Mouse (Mus musculus) neural tube, embryonic 12.5 days (tissue): ENCODE data around the gene Zc3hav1l. TPM values are rescaled to one million over a fixed set of nuclear protein-coding genes. Genes with fewer than 3 reads are reported as not detected.
A peak's percentile ranks its signal among the peaks of the same experiment; 100 is the strongest.

ENCODE experiments used
- ATAC-seq: fragments of 200-750 bp; cut with Nextera tagmentation; 2 replicates; pipeline ENCODE4 v1.8.0; 2017; ENCODE audit warnings: low read depth, mild to moderate bottlenecking, moderate TSS enrichment, moderate library complexity; ENCODE audit not compliant: low FRiP score
- H3K27ac ChIP-seq: fragments of 300-500 bp; sonication (generic); 2 replicates; pipeline ENCODE4 v1.5.1; 2016
- H3K27me3 ChIP-seq: fragments of 300-500 bp; sonication (generic); replicated peaks from 2 replicates; pipeline ENCODE4 v1.6.1; 2016; ENCODE audit warnings: mild to moderate bottlenecking
- H3K36me3 ChIP-seq: fragments of 300-500 bp; sonication (generic); 2 replicates; pipeline ENCODE4 v1.6.1; 2016; ENCODE audit warnings: mild to moderate bottlenecking
- H3K4me1 ChIP-seq: fragments of 300-500 bp; sonication (generic); 2 replicates; pipeline ENCODE4 v1.6.1; 2016
- H3K4me2 ChIP-seq: fragments of 300-500 bp; sonication (generic); replicated peaks from 2 replicates; pipeline ENCODE4 v1.6.1; 2016; ENCODE audit warnings: mild to moderate bottlenecking
- H3K4me3 ChIP-seq: fragments of 300-500 bp; sonication (generic); 2 replicates; pipeline ENCODE4 v1.5.1; 2016
- H3K9ac ChIP-seq: fragments of 300-500 bp; sonication (generic); 2 replicates; pipeline ENCODE4 v1.6.1; 2016; ENCODE audit warnings: mild to moderate bottlenecking
- H3K9me3 ChIP-seq: fragments of 300-500 bp; sonication (generic); 2 replicates; pipeline ENCODE4 v1.6.1; 2016; ENCODE audit warnings: mild to moderate bottlenecking
- WGBS: fragments of 180-500 bp; shearing (Covaris S2); methylation state at CpG from one replicate; pipeline ENCODE4 v1.1.7; 2016; 5-methylcytosine and 5-hydroxymethylcytosine counted together
- polyA plus RNA-seq: library from polyadenylated mRNA; unstranded; fragments of >200 nt; fragmentation: Nextera tagmentation; extraction: Ambion mirVana; gene quantifications from 2 replicates; pipeline ENCODE4 v1.2.1, GENCODE M21; 2016

The Zc3hav1l gene
- polyA plus RNA-seq, 1 experiment from 2014 or later = 14.9 TPM

GRCm38 (mm10) chr6:38257506-38257905 lies 41.6 kb downstream of the Zc3hav1l start:
- ATAC-seq = no peak
- H3K9ac ChIP-seq = no peak overlapping the region
- H3K4me3 ChIP-seq = no peak overlapping the region
- WGBS = 95% methylated on average over 8 of the region's 8 CpGs
- H3K4me2 ChIP-seq = no peak overlapping the region
- H3K27me3 ChIP-seq = no peaks in the 10 kb centered on the region
- no peak overlapping the region for H3K27ac ChIP-seq
- peaks cover 7% of the 10 kb centered on the region for H3K4me1 ChIP-seq
- H3K36me3 ChIP-seq = no peaks in the 10 kb centered on the region
- H3K9me3 ChIP-seq = no peaks in the 10 kb centered on the region

GRCm38 (mm10) chr6:38256793-38257192 lies 42.3 kb downstream of the Zc3hav1l start:
- no peak for ATAC-seq
- Histone ChIP-seq H3K4me2 (no peak overlapping the region), H3K9me3 (no peaks in the 10 kb centered on the region), H3K27me3 (no peaks in the 10 kb centered on the region), H3K27ac (no peak overlapping the region), H3K36me3 (no peaks in the 10 kb centered on the region), H3K9ac (no peak overlapping the region), H3K4me3 (no peak overlapping the region), H3K4me1 (peaks cover 14% of the 10 kb centered on the region)
- WGBS = 92% methylated on average over 4 of the region's 4 CpGs

GRCm38 (mm10) chr6:38255794-38256193 lies 43.3 kb downstream of the Zc3hav1l start:
- Histone ChIP-seq H3K9ac (no peak overlapping the region), H3K27ac (no peak overlapping the region), H3K9me3 (no peaks in the 10 kb centered on the region), H3K27me3 (no peaks in the 10 kb centered on the region), H3K4me1 (peaks cover 21% of the 10 kb centered on the region), H3K4me2 (no peak overlapping the region), H3K4me3 (no peak overlapping the region), H3K36me3 (no peaks in the 10 kb centered on the region)
- ATAC-seq = no peak
- WGBS = 67% methylated on average over 2 of the region's 2 CpGs

GRCm38 (mm10) chr6:38253736-38254641 lies 45.1 kb downstream of the Zc3hav1l start, which contains the start of gene D630045J12Rik:
Gene D630045J12Rik (minus strand): TSS chr6:38254009.
- Histone ChIP-seq H3K9ac (peak within 1 kb of the TSS; percentile 99), H3K9me3 (no peaks in the 10 kb centered on the region), H3K4me2 (peak within 1 kb of the TSS; percentile 75), H3K27ac (peak within 1 kb of the TSS; percentile 91), H3K27me3 (no peaks in the 10 kb centered on the region), H3K36me3 (no peaks in the 10 kb centered on the region), H3K4me1 (peaks cover 34% of the 10 kb centered on the region), H3K4me3 (peak within 1 kb of the TSS; percentile 94)
- WGBS = under 1% methylated on average over 111 of the region's 118 CpGs
- ATAC-seq = peak; percentile 91

GRCm38 (mm10) chr6:38252766-38253735 lies 46.0 kb downstream of the Zc3hav1l start:
- Histone ChIP-seq H3K4me1 (peaks cover 40% of the 10 kb centered on the region), H3K4me3 (peak overlapping the region; percentile 94), H3K36me3 (no peaks in the 10 kb centered on the region), H3K9ac (peak overlapping the region; percentile 99), H3K9me3 (no peaks in the 10 kb centered on the region), H3K27ac (peak overlapping the region; percentile 91), H3K27me3 (no peaks in the 10 kb centered on the region), H3K4me2 (peak overlapping the region; percentile 75)
- 4% methylated on average over 19 of the region's 19 CpGs for WGBS
- peak; percentile 59 for ATAC-seq

GRCm38 (mm10) chr6:38252139-38252538 lies 46.9 kb downstream of the Zc3hav1l start:
- H3K27ac ChIP-seq = no peak overlapping the region
- peaks cover 47% of the 10 kb centered on the region for H3K4me1 ChIP-seq
- no peak for ATAC-seq

GRCm38 (mm10) chr6:38251464-38251863 lies 47.6 kb downstream of the Zc3hav1l start:
- ATAC-seq = no peak
- Histone ChIP-seq H3K4me2 (peak overlapping the region; percentile 75), H3K9ac (no peak overlapping the region), H3K36me3 (no peaks in the 10 kb centered on the region), H3K27ac (no peak overlapping the region), H3K4me1 (peaks cover 47% of the 10 kb centered on the region), H3K4me3 (no peak overlapping the region; the same call in 1 of the 2 replicates), H3K9me3 (no peaks in the 10 kb centered on the region), H3K27me3 (no peaks in the 10 kb centered on the region)
- WGBS = 64% methylated on average over 4 of the region's 4 CpGs

More at GRCm38 (mm10) chr6:38252139-38252538, 46.9 kb downstream of the Zc3hav1l start:
- peak overlapping the region; percentile 75 for H3K4me2 ChIP-seq
- H3K27me3 ChIP-seq = no peaks in the 10 kb centered on the region
- H3K4me3 ChIP-seq = peak overlapping the region; percentile 94
- H3K9ac ChIP-seq = peak overlapping the region; percentile 99
- 67% methylated on average over 10 of the region's 10 CpGs for WGBS
- H3K36me3 ChIP-seq = no peaks in the 10 kb centered on the region
- no peaks in the 10 kb centered on the region for H3K9me3 ChIP-seq

- ATAC-seq = no peak
- WGBS = 91% methylated on average over 4 of the region's 4 CpGs
- Histone ChIP-seq H3K9me3 (no peaks in the 10 kb centered on the region), H3K36me3 (no peaks in the 10 kb centered on the region), H3K4me2 (no peak overlapping the region), H3K4me3 (no peak overlapping the region), H3K4me1 (peaks cover 45% of the 10 kb centered on the region), H3K27ac (no peak overlapping the region), H3K9ac (no peak overlapping the region), H3K27me3 (no peaks in the 10 kb centered on the region)
Measured at GRCm38 (mm10) chr6:38247362-38247761, 51.7 kb downstream of the Zc3hav1l start.

- 86% methylated on average over 3 of the region's 3 CpGs for WGBS
- Histone ChIP-seq H3K36me3 (no peaks in the 10 kb centered on the region), H3K4me3 (no peak overlapping the region), H3K9me3 (no peaks in the 10 kb centered on the region), H3K4me1 (peaks cover 27% of the 10 kb centered on the region), H3K27ac (no peak overlapping the region), H3K27me3 (no peaks in the 10 kb centered on the region), H3K4me2 (no peak overlapping the region), H3K9ac (no peak overlapping the region)
- no peak for ATAC-seq
Measured at GRCm38 (mm10) chr6:38244806-38245205, 54.3 kb downstream of the Zc3hav1l start.

GRCm38 (mm10) chr6:38244167-38244566 lies 54.9 kb downstream of the Zc3hav1l start:
- Histone ChIP-seq H3K9me3 (no peaks in the 10 kb centered on the region), H3K27me3 (no peaks in the 10 kb centered on the region), H3K36me3 (no peaks in the 10 kb centered on the region), H3K27ac (no peak overlapping the region; the same call in 1 of the 2 replicates), H3K4me1 (peaks cover 21% of the 10 kb centered on the region), H3K4me3 (no peak overlapping the region), H3K9ac (no peak overlapping the region), H3K4me2 (no peak overlapping the region)
- WGBS = 86% methylated on average over 3 of the region's 3 CpGs
- no peak for ATAC-seq

- WGBS = 89% methylated on average over 5 of the region's 5 CpGs
- peaks cover 11% of the 10 kb centered on the region; the same call in 1 of the 2 replicates for H3K4me1 ChIP-seq
- H3K27ac ChIP-seq = no peak overlapping the region
Measured at GRCm38 (mm10) chr6:38242833-38243232, 56.2 kb downstream of the Zc3hav1l start.

More at GRCm38 (mm10) chr6:38242833-38243232, 56.2 kb downstream of the Zc3hav1l start:
- no peak overlapping the region for H3K4me2 ChIP-seq
- no peaks in the 10 kb centered on the region for H3K9me3 ChIP-seq
- no peaks in the 10 kb centered on the region for H3K36me3 ChIP-seq
- no peaks in the 10 kb centered on the region for H3K27me3 ChIP-seq
- no peak overlapping the region for H3K9ac ChIP-seq
- no peak overlapping the region for H3K4me3 ChIP-seq
- ATAC-seq = no peak
